Mouse (Mus musculus): ENCODE measurements around the gene Nfia. TPM values are rescaled to one million over a fixed set of nuclear protein-coding genes. Genes with fewer than 3 reads are reported as not detected.

Gene Nfia
- polyA plus RNA-seq, 1 experiment from 2014 or later: 14.4 TPM

GRCm38 (mm10) chr4:97816001-97816400 lies 43.5 kb downstream of the Nfia start:
- Histone ChIP-seq H3K9me3 (no peaks in the 10 kb centered on the region), H3K4me1 (peaks cover 8% of the 10 kb centered on the region; the same call in 1 of the 2 replicates), H3K36me3 (no peaks in the 10 kb centered on the region), H3K27ac (no peak overlapping the region), H3K27me3 (ENCODE audit: insufficient read depth, poor library complexity, severe bottlenecking) (no peaks in the 10 kb centered on the region), H3K4me3 (no peak overlapping the region)
- no peak for DNase-seq (ENCODE audit: low spot score)

DNA sequence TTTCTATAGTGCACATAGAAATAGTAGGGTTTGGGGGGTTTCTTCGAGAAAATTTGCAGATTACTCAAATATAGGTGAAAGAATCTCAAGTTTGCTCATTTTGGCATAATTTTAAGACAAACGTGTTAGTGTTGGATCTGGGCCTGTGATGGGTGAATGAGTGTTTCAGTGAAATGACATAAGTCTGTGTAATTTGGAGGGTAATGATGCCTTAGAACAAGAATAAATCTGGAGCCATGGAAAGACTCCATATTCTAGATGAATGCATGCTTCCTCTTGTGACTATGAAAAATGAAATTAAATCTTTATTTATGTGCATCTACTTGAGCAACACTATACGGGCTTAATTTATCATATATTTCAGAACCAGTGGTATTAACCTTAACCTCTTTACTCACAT lies 44.2 kb downstream of the Nfia start:
- DNase-seq (ENCODE audit: low spot score): no peak
- H3K9me3 ChIP-seq: no peaks in the 10 kb centered on the region
- 84% methylated on average over 3 of the region's 3 CpGs for WGBS
- H3K4me3 ChIP-seq: no peak overlapping the region
- H3K4me1 ChIP-seq: peaks cover 8% of the 10 kb centered on the region; the same call in 1 of the 2 replicates
- H3K36me3 ChIP-seq: no peaks in the 10 kb centered on the region
- no peak overlapping the region for H3K27ac ChIP-seq
- no peaks in the 10 kb centered on the region for H3K27me3 ChIP-seq (ENCODE audit: insufficient read depth, poor library complexity, severe bottlenecking)

DNA sequence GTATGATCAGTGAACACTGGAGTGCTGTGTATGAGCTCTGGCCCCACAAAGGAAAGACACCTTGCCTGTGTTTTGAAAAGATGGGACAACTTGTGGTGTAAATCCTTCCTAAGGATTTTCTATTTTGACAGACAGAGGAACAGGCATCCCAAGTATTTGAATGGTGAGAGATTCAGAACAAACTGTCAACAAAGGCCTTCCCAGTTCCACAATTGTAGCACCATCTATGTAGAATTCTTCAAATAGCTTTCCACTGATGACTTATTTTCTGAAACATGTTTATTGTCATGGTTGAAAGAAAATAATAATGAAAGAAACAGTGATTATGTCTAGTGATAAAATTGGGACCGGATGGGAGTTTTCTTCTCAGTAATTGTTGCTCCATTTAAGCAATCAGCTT lies 45.2 kb downstream of the Nfia start:
- DNase-seq (ENCODE audit: low spot score): no peak
- no peak overlapping the region for H3K27ac ChIP-seq
- no peak overlapping the region for H3K4me3 ChIP-seq
- H3K9me3 ChIP-seq: no peaks in the 10 kb centered on the region
- no peaks in the 10 kb centered on the region for H3K36me3 ChIP-seq
- no peaks in the 10 kb centered on the region for H3K27me3 ChIP-seq (ENCODE audit: insufficient read depth, poor library complexity, severe bottlenecking)
- 71% methylated on average over 1 of the region's 1 CpGs for WGBS
- H3K4me1 ChIP-seq: peaks cover 8% of the 10 kb centered on the region; the same call in 1 of the 2 replicates

GRCm38 (mm10) chr4:97818498-97818897 lies 46.0 kb downstream of the Nfia start:
- H3K36me3 ChIP-seq: no peaks in the 10 kb centered on the region
- no peak overlapping the region for H3K4me3 ChIP-seq
- no peaks in the 10 kb centered on the region for H3K27me3 ChIP-seq (ENCODE audit: insufficient read depth, poor library complexity, severe bottlenecking)
- 79% methylated on average over 3 of the region's 3 CpGs for WGBS
- H3K27ac ChIP-seq: no peak overlapping the region
- DNase-seq (ENCODE audit: low spot score): no peak
- no peaks in the 10 kb centered on the region for H3K9me3 ChIP-seq
- peaks cover 8% of the 10 kb centered on the region; the same call in 1 of the 2 replicates for H3K4me1 ChIP-seq

- no peak overlapping the region for H3K4me3 ChIP-seq
- H3K9me3 ChIP-seq: no peaks in the 10 kb centered on the region
- no peaks in the 10 kb centered on the region for H3K27me3 ChIP-seq (ENCODE audit: insufficient read depth, poor library complexity, severe bottlenecking)
- no peak overlapping the region for H3K27ac ChIP-seq
- peaks cover 8% of the 10 kb centered on the region; the same call in 1 of the 2 replicates for H3K4me1 ChIP-seq
- 81% methylated on average over 8 of the region's 8 CpGs for WGBS
- H3K36me3 ChIP-seq: no peaks in the 10 kb centered on the region
- no peak for DNase-seq (ENCODE audit: low spot score)
These were observed 46.6 kb downstream of the Nfia start for GRCm38 (mm10) chr4:97819101-97819500.

- peaks cover 13% of the 10 kb centered on the region for H3K4me1 ChIP-seq
- no peak overlapping the region for H3K27ac ChIP-seq
- no peaks in the 10 kb centered on the region for H3K9me3 ChIP-seq
- H3K36me3 ChIP-seq: no peaks in the 10 kb centered on the region
- no peaks in the 10 kb centered on the region for H3K27me3 ChIP-seq (ENCODE audit: insufficient read depth, poor library complexity, severe bottlenecking)
- no peak overlapping the region for H3K4me3 ChIP-seq
- 82% methylated on average over 4 of the region's 4 CpGs for WGBS
- DNase-seq (ENCODE audit: low spot score): no peak
These were observed 48.1 kb downstream of the Nfia start for GRCm38 (mm10) chr4:97820474-97821259.

DNA sequence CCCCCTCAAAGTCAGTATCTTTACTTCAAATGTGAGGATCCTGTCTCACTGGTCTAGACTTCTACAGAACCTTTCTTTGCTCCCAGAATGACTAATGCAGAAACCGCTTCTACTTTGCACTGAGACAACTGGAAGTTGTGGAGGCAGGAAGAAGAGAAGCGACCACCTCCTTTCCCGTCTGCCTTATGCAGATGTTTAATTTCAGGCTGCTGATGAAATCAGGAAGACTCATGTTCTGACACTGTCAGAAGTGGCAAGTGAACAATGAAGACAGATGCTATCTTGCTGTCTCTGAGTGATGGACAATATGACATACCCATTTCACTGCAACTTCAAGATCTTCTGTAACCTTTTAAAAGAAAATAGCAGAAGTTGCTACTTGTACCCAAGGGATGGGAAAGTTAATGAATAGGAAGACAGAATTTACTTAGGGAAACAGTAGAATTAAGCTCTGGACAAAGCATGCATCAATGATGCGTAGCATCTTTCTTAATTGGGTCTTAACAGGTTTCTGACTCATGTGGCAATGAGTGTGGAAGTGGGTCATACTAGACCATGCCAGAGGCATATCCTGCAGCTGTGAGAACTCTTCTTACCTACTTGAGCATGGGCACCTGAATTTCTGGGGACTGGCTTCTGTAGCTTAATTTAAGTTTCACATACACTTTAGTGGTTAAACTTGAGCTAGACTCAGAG lies 49.2 kb downstream of the Nfia start:
- Histone ChIP-seq H3K4me1 (peaks cover 23% of the 10 kb centered on the region), H3K9me3 (no peaks in the 10 kb centered on the region), H3K27me3 (ENCODE audit: insufficient read depth, poor library complexity, severe bottlenecking) (no peaks in the 10 kb centered on the region), H3K27ac (no peak overlapping the region), H3K36me3 (no peaks in the 10 kb centered on the region), H3K4me3 (no peak overlapping the region)
- WGBS: 77% methylated on average over 4 of the region's 4 CpGs
- no peak for DNase-seq (ENCODE audit: low spot score)

DNA sequence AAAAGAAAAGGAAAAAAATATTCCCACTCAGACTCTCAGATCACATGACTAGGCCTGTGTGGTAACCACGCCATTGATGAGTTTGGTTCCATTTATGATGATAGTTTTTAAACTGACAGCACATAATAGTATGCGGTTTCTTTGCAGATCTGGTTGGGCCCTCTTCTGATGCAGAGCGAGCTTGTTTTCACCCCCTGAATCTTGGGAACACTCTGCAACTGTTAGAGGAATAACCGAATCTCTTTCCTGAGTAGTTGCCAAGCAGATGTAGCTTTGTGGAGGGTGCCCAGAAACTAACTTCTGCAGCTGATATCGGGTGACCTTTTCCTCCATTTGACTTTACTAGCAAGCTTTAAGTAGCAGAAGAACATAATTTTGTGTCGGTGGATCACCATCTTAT lies 51.0 kb downstream of the Nfia start:
- no peaks in the 10 kb centered on the region for H3K9me3 ChIP-seq
- H3K4me1 ChIP-seq: peaks cover 33% of the 10 kb centered on the region
- DNase-seq (ENCODE audit: low spot score): no peak
- no peaks in the 10 kb centered on the region for H3K36me3 ChIP-seq
- no peak overlapping the region for H3K27ac ChIP-seq
- 87% methylated on average over 6 of the region's 6 CpGs for WGBS
- no peak overlapping the region for H3K4me3 ChIP-seq
- H3K27me3 ChIP-seq (ENCODE audit: insufficient read depth, poor library complexity, severe bottlenecking): no peaks in the 10 kb centered on the region

DNA sequence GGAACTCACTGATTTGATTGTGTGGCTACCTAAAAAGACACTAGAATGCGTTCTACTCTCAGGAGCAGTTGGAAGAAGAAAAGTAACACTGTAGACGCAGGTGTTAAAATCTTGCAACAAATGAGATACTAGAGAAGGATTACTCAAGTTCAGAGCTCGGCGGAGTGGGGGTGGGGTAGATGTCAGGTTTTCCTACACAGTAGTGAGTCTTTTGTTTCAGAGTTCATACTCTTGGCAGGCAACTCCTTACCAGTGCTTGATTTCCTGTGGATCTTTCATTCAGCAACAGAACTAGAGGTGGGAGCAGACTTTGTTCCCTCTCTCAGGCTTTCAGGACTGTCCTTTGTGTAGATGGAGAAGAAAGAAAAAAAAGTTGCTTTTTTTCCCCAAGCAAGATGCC lies 51.9 kb downstream of the Nfia start:
- Histone ChIP-seq H3K9me3 (no peaks in the 10 kb centered on the region), H3K27ac (no peak overlapping the region), H3K4me3 (no peak overlapping the region), H3K27me3 (ENCODE audit: insufficient read depth, poor library complexity, severe bottlenecking) (no peaks in the 10 kb centered on the region), H3K4me1 (peaks cover 35% of the 10 kb centered on the region), H3K36me3 (no peaks in the 10 kb centered on the region)
- 57% methylated on average over 4 of the region's 4 CpGs for WGBS
- DNase-seq (ENCODE audit: low spot score): no peak

GRCm38 (mm10) chr4:97825432-97825831 lies 52.9 kb downstream of the Nfia start:
- WGBS: 63% methylated on average over 4 of the region's 4 CpGs

DNA sequence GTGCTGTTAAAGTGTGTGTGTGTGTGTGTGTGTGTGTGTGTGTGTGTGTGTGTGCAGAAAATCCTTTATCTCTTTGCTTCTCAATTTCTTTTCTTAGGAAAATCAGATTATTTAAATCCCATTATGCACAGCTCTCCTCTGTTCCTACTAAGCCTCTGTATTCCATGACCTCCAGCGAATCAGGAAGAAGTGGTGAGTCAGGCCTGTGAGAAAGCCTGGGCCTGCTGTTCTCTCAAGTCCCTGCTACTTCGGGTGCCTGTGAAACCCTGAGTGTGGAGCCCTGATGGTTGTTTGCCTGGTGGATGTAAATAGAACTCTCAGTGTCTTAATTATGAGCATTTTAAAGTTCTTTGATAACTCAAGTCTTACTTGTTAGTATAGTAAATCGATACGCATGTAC lies 53.3 kb downstream of the Nfia start:
- H3K4me1 ChIP-seq: peaks cover 46% of the 10 kb centered on the region
- H3K9me3 ChIP-seq: no peaks in the 10 kb centered on the region
- peak overlapping the region; percentile 65; the same call in 1 of the 2 replicates for H3K27ac ChIP-seq
- H3K36me3 ChIP-seq: no peaks in the 10 kb centered on the region
- no peak overlapping the region for H3K4me3 ChIP-seq
- no peaks in the 10 kb centered on the region for H3K27me3 ChIP-seq (ENCODE audit: insufficient read depth, poor library complexity, severe bottlenecking)
- WGBS: 66% methylated on average over 4 of the region's 4 CpGs
- DNase-seq (ENCODE audit: low spot score): no peak

More at GRCm38 (mm10) chr4:97825432-97825831, 52.9 kb downstream of the Nfia start:
- H3K4me3 ChIP-seq: no peak overlapping the region
- H3K27me3 ChIP-seq (ENCODE audit: insufficient read depth, poor library complexity, severe bottlenecking): no peaks in the 10 kb centered on the region
- no peak for DNase-seq (ENCODE audit: low spot score)
- H3K36me3 ChIP-seq: no peaks in the 10 kb centered on the region
- no peaks in the 10 kb centered on the region for H3K9me3 ChIP-seq
- H3K27ac ChIP-seq: peak overlapping the region; percentile 65; the same call in 1 of the 2 replicates
- peaks cover 42% of the 10 kb centered on the region for H3K4me1 ChIP-seq

- WGBS: 62% methylated on average over 6 of the region's 6 CpGs
- DNase-seq (ENCODE audit: low spot score): no peak
- Histone ChIP-seq H3K36me3 (no peaks in the 10 kb centered on the region), H3K4me3 (no peak overlapping the region), H3K9me3 (no peaks in the 10 kb centered on the region), H3K27ac (peak overlapping the region; percentile 65), H3K27me3 (ENCODE audit: insufficient read depth, poor library complexity, severe bottlenecking) (no peaks in the 10 kb centered on the region), H3K4me1 (peaks cover 50% of the 10 kb centered on the region)
These were observed 54.6 kb downstream of the Nfia start for GRCm38 (mm10) chr4:97827115-97827514.

- no peaks in the 10 kb centered on the region for H3K27me3 ChIP-seq (ENCODE audit: insufficient read depth, poor library complexity, severe bottlenecking)
- no peak overlapping the region for H3K27ac ChIP-seq
- 20% methylated on average over 1 of the region's 1 CpGs for WGBS
- H3K36me3 ChIP-seq: no peaks in the 10 kb centered on the region
- no peak overlapping the region for H3K4me3 ChIP-seq
- H3K4me1 ChIP-seq: peaks cover 50% of the 10 kb centered on the region
- no peak for DNase-seq (ENCODE audit: low spot score)
- no peaks in the 10 kb centered on the region for H3K9me3 ChIP-seq
These were observed 56.0 kb downstream of the Nfia start for GRCm38 (mm10) chr4:97828579-97828978.
